Comparison of ENCODE assay signal across 10 mouse cellular contexts in genomic region chr16:26527931-26528666, GRCm38 (mm10). TPM values are rescaled to one million over a fixed set of nuclear protein-coding genes. Genes with fewer than 3 reads are reported as not detected.
A peak's percentile ranks its signal among the peaks of the same experiment; 100 is the strongest.
DNase-seq lines count a peak whose midpoint lies in the region; ATAC-seq and TF ChIP-seq lines count a peak whose summit lies in the region.
"Had no signal": no experiment of that assay in that cellular context is flagged by ENCODE, and none has a peak within 500 bp of the region (broad histone marks: within the 10 kb centered on the region; RNA-seq: fewer than 3 reads in every experiment).

No protein-coding gene starts in this region.

- no peak for TF ChIP-seq CTCF in hindbrain, postnatal 0 days (IDR thresholded peaks at IDR 0.05; ENCODE audit: low read depth)

- H3K4me1 ChIP-seq in forebrain, embryonic 11.5 days (replicated peaks; ENCODE audit: control insufficient read depth, insufficient read depth, low read length): no peaks in the 10 kb centered on the region
- H3K4me1 ChIP-seq in forebrain, embryonic 10.5 days: no peaks in the 10 kb centered on the region
- no peaks in the 10 kb centered on the region; the same call in 1 of the 2 replicates for H3K4me1 ChIP-seq in hindbrain, postnatal 0 days (ENCODE audit: insufficient read depth, low read length)
- peaks cover 10% of the 10 kb centered on the region; the same call in 1 of the 2 replicates for H3K4me1 ChIP-seq in midbrain, embryonic 10.5 days

- H3K4me3 ChIP-seq in forebrain, embryonic 11.5 days (ENCODE audit: low read depth, low read length): no peak overlapping the region
- H3K4me3 ChIP-seq in forebrain, embryonic 10.5 days: no peak overlapping the region
- no peak overlapping the region for H3K4me3 ChIP-seq in hindbrain, postnatal 0 days (ENCODE audit: low read length)
- H3K4me3 ChIP-seq in midbrain, embryonic 10.5 days: no peak overlapping the region

- no peak overlapping the region for H3K27ac ChIP-seq in forebrain, embryonic 11.5 days (ENCODE audit: low read depth, low read length)
- H3K27ac ChIP-seq in forebrain, embryonic 10.5 days: no peak overlapping the region
- H3K27ac ChIP-seq in hindbrain, postnatal 0 days: peak overlapping the region; percentile 46; the same call in 1 of the 2 replicates
- peak overlapping the region; percentile 29 for H3K27ac ChIP-seq in midbrain, embryonic 10.5 days (replicated peaks)

- 78% methylated on average over 10 of the region's 10 CpGs for WGBS in forebrain, embryonic 11.5 days
- WGBS in forebrain, embryonic 10.5 days: 94% methylated on average over 10 of the region's 10 CpGs
- 53% methylated on average over 10 of the region's 10 CpGs for WGBS in hindbrain, postnatal 0 days
- 86% methylated on average over 10 of the region's 10 CpGs for WGBS in midbrain, embryonic 10.5 days

- H3K27me3 ChIP-seq in forebrain, embryonic 11.5 days (ENCODE audit: control insufficient read depth, insufficient read depth, low read length): no peaks in the 10 kb centered on the region
- no peaks in the 10 kb centered on the region for H3K27me3 ChIP-seq in forebrain, embryonic 10.5 days (ENCODE audit: poor library complexity, severe bottlenecking)
- no peaks in the 10 kb centered on the region for H3K27me3 ChIP-seq in hindbrain, postnatal 0 days (ENCODE audit: insufficient read depth, low read length)
- H3K27me3 ChIP-seq in midbrain, embryonic 10.5 days (ENCODE audit: low read depth, poor library complexity, severe bottlenecking): no peaks in the 10 kb centered on the region

- DNase-seq in forebrain, embryonic 11.5 days (ENCODE audit: low spot score): no peak
- DNase-seq in forebrain, embryonic 10.5 days (ENCODE audit: extremely low spot score, low spot score): no peak
- DNase-seq in brain, adult 2 months (ENCODE audit: low read depth, low spot score): peak; percentile 66
- peak; percentile 74 for DNase-seq in hindbrain, postnatal 0 days (ENCODE audit: low spot score)
- DNase-seq in midbrain, embryonic 10.5 days (ENCODE audit: low spot score): no peak
- no peak for DNase-seq in urinary bladder, postnatal 14 days (ENCODE audit: low spot score)
- DNase-seq in thymus, postnatal 10 days (ENCODE audit: low spot score in 2 of 2): no peak
- no peak for DNase-seq in thymus, postnatal 0 days (ENCODE audit: low spot score)

- H3K9ac ChIP-seq in forebrain, embryonic 11.5 days (ENCODE audit: low read length): no peak overlapping the region
- H3K9ac ChIP-seq in hindbrain, postnatal 0 days (replicated peaks; ENCODE audit: low read length): no peak overlapping the region

- H3K36me3 ChIP-seq in forebrain, embryonic 11.5 days (ENCODE audit: control insufficient read depth, insufficient read depth, low read length): no peaks in the 10 kb centered on the region
- no peaks in the 10 kb centered on the region for H3K36me3 ChIP-seq in forebrain, embryonic 10.5 days (replicated peaks)
- no peaks in the 10 kb centered on the region for H3K36me3 ChIP-seq in hindbrain, postnatal 0 days (ENCODE audit: insufficient read depth, low read length)
- no peaks in the 10 kb centered on the region for H3K36me3 ChIP-seq in midbrain, embryonic 10.5 days

- no peaks in the 10 kb centered on the region for H3K9me3 ChIP-seq in forebrain, embryonic 11.5 days (ENCODE audit: control insufficient read depth, low read length)
- no peaks in the 10 kb centered on the region for H3K9me3 ChIP-seq in forebrain, embryonic 10.5 days
- no peaks in the 10 kb centered on the region for H3K9me3 ChIP-seq in hindbrain, postnatal 0 days (ENCODE audit: low read length)
- no peaks in the 10 kb centered on the region for H3K9me3 ChIP-seq in midbrain, embryonic 10.5 days (replicated peaks)

- ATAC-seq in forebrain, embryonic 11.5 days (replicated peaks; ENCODE audit: low FRiP score): peak; percentile 39; the same call in 1 of the 2 replicates
- ATAC-seq in hindbrain, postnatal 0 days: peak; percentile 85

- H3K4me2 ChIP-seq in forebrain, embryonic 11.5 days (ENCODE audit: low read depth, low read length, severe bottlenecking): no peak overlapping the region
- H3K4me2 ChIP-seq in hindbrain, postnatal 0 days (ENCODE audit: low read depth, low read length): peak overlapping the region; percentile 16; the same call in 1 of the 2 replicates

RNA-seq across cellular contexts. Expression of gene Tmem207, which starts 1.5 kb away (rescaled TPM):
- not detected in 2 replicates for polyA plus RNA-seq in forebrain, embryonic 11.5 days (2014; fragmentation: Nextera tagmentation; extraction: Ambion mirVana)
- not detected in 2 replicates for polyA plus RNA-seq in forebrain, embryonic 10.5 days (2016; fragmentation: Nextera tagmentation; extraction: Ambion mirVana)
- not detected in 2 replicates for total RNA-seq in hindbrain, postnatal 0 days (2014; rRNA removed)
- 0.08 TPM in 1 of 2 replicates, not detected in the other for polyA plus RNA-seq in hindbrain, postnatal 0 days (2015; fragmentation: Nextera tagmentation; extraction: Ambion mirVana)
- 0.12 TPM in 1 of 2 replicates, not detected in the other for polyA plus RNA-seq in midbrain, embryonic 10.5 days (2016; fragmentation: Nextera tagmentation; extraction: Ambion mirVana)
- 0.06 TPM in 1 of 2 replicates, not detected in the other for polyA plus RNA-seq in thymus, postnatal 0 days (2015; fragmentation: Nextera tagmentation; extraction: Ambion mirVana)
- total RNA-seq: left cerebral cortex, postnatal 25 days had no signal
- polyA plus RNA-seq: heart, embryonic 16.5 days had no signal

RNA-seq across cellular contexts. Expression of gene Il1rap, which starts 53.4 kb away (rescaled TPM):
- polyA plus RNA-seq in forebrain, embryonic 11.5 days (2014; fragmentation: Nextera tagmentation; extraction: Ambion mirVana): 3.5 and 4.2 TPM in 2 replicates
- 2.4 and 3.1 TPM in 2 replicates for polyA plus RNA-seq in forebrain, embryonic 10.5 days (2016; fragmentation: Nextera tagmentation; extraction: Ambion mirVana)
- total RNA-seq in hindbrain, postnatal 0 days (2014; rRNA removed): 15.1 and 15.5 TPM in 2 replicates
- polyA plus RNA-seq in hindbrain, postnatal 0 days (2015; fragmentation: Nextera tagmentation; extraction: Ambion mirVana): 10.6 and 11.5 TPM in 2 replicates
- polyA plus RNA-seq in midbrain, embryonic 10.5 days (2016; fragmentation: Nextera tagmentation; extraction: Ambion mirVana): 3.0 and 5.1 TPM in 2 replicates
- polyA plus RNA-seq in thymus, postnatal 0 days (2015; fragmentation: Nextera tagmentation; extraction: Ambion mirVana): 2.4 and 3.6 TPM in 2 replicates

Comparison
In these comparisons a context has a peak if more than half of its experiments do, and no peak if none do; other contexts are left out.
1. DNase-seq: peak in brain, adult 2 months (single experiment) and hindbrain, postnatal 0 days (single experiment); none in forebrain, embryonic 11.5 days (single experiment), forebrain, embryonic 10.5 days (single experiment), midbrain, embryonic 10.5 days (single experiment), urinary bladder, postnatal 14 days (single experiment), thymus, postnatal 10 days (0 of 2) and thymus, postnatal 0 days (single experiment).
2. H3K27ac ChIP-seq: peak in hindbrain, postnatal 0 days (single experiment) and midbrain, embryonic 10.5 days (single experiment); none in forebrain, embryonic 11.5 days (single experiment) and forebrain, embryonic 10.5 days (single experiment).